11 mouse cellular contexts compared by ENCODE assay signal in the genomic region with DNA sequence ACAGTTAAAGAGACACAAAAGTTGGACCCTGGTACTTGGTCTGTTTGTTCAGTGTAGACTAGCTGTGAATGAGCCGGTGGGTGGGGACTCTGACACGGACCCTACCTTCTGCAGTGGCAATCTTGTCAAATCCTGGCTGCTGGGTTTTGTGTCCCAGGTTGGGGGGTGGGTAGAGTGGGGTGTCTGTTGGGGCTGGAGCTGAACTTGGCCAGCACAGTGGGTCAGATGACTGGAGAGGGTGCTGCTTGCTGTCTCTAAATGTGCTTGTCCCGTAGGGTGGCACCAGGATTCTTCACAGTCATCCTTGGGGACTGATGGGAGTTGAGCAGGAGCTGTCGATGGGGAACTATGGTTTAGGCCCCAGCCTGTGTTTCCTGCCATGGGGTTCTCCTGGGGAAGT. TPM values are rescaled to one million over a fixed set of nuclear protein-coding genes. Genes with fewer than 3 reads are reported as not detected.
A peak's percentile ranks its signal among the peaks of the same experiment; 100 is the strongest.
DNase-seq lines count a peak whose midpoint lies in the region; ATAC-seq lines count a peak whose summit lies in the region.
"Had no signal": no experiment of that assay in that cellular context is flagged by ENCODE, and none has a peak within 500 bp of the region (broad histone marks: within the 10 kb centered on the region; RNA-seq: fewer than 3 reads in every experiment).

No protein-coding gene starts in this region.

- no peak overlapping the region for H3K27ac ChIP-seq in kidney, embryonic 15.5 days
- H3K27ac ChIP-seq in kidney, embryonic 16.5 days (ENCODE audit: low read length) = no peak overlapping the region
- no peak overlapping the region for H3K27ac ChIP-seq in brown adipose tissue, adult 24 weeks (replicated peaks; ENCODE audit: low read depth, low read length)
- H3K27ac ChIP-seq in heart, embryonic 16.5 days (ENCODE audit: low read length) = peak overlapping the region; percentile 80
- peak overlapping the region; percentile 99 for H3K27ac ChIP-seq in liver, embryonic 15.5 days (replicated peaks)

- ATAC-seq in kidney, embryonic 15.5 days (replicated peaks; ENCODE audit: low FRiP score) = no peak
- no peak for ATAC-seq in kidney, embryonic 16.5 days (ENCODE audit: low FRiP score, low TSS enrichment)
- no peak for ATAC-seq in heart, embryonic 16.5 days (replicated peaks; ENCODE audit: extremely low read depth, insufficient read depth, low FRiP score)
- ATAC-seq in liver, embryonic 15.5 days (ENCODE audit: insufficient read depth) = no peak

- no peak for DNase-seq in left cerebral cortex, postnatal 4 days
- DNase-seq in thymus, postnatal 25 days = no peak
- DNase-seq in gastrocnemius, postnatal 14 days = no peak
- DNase-seq: kidney, adult 8-10 months; lung, postnatal 4 days; right cerebral cortex, postnatal 4 days had no signal

- WGBS in kidney, embryonic 15.5 days = 83% methylated on average over 4 of the region's 4 CpGs
- WGBS in kidney, embryonic 16.5 days = 82% methylated on average over 4 of the region's 4 CpGs
- WGBS in heart, embryonic 16.5 days = 36% methylated on average over 4 of the region's 4 CpGs
- 22% methylated on average over 4 of the region's 4 CpGs for WGBS in liver, embryonic 15.5 days (ENCODE audit: insufficient replicate concordance)

- H3K36me3 ChIP-seq in kidney, embryonic 15.5 days = peaks cover 21% of the 10 kb centered on the region; the same call in 1 of the 2 replicates
- H3K36me3 ChIP-seq in kidney, embryonic 16.5 days (ENCODE audit: insufficient read depth, low read length) = peaks cover 5% of the 10 kb centered on the region; the same call in 1 of the 2 replicates
- H3K36me3 ChIP-seq in heart, embryonic 16.5 days (ENCODE audit: control insufficient read depth, insufficient read depth) = peaks cover 27% of the 10 kb centered on the region; the same call in 1 of the 2 replicates
- H3K36me3 ChIP-seq in liver, embryonic 15.5 days (replicated peaks) = peaks cover 67% of the 10 kb centered on the region

- H3K4me2 ChIP-seq in kidney, embryonic 15.5 days = peak overlapping the region; percentile 91; the same call in 1 of the 2 replicates
- H3K4me2 ChIP-seq in kidney, embryonic 16.5 days (replicated peaks; ENCODE audit: low read depth, low read length) = no peak overlapping the region
- peak overlapping the region; percentile 91 for H3K4me2 ChIP-seq in heart, embryonic 16.5 days (ENCODE audit: low read depth, low read length)
- H3K4me2 ChIP-seq in liver, embryonic 15.5 days = peak overlapping the region; percentile 93

- peaks cover 79% of the 10 kb centered on the region for H3K4me1 ChIP-seq in kidney, embryonic 15.5 days
- H3K4me1 ChIP-seq in kidney, embryonic 16.5 days (ENCODE audit: insufficient read depth, low read length) = peaks cover 52% of the 10 kb centered on the region
- peaks cover 42% of the 10 kb centered on the region for H3K4me1 ChIP-seq in brown adipose tissue, adult 24 weeks (ENCODE audit: control insufficient read depth, insufficient read depth, insufficient read length, low read length)
- H3K4me1 ChIP-seq in heart, embryonic 16.5 days (ENCODE audit: control insufficient read depth, insufficient read depth, low read length) = peaks cover 73% of the 10 kb centered on the region
- H3K4me1 ChIP-seq in liver, embryonic 15.5 days (replicated peaks) = peaks cover 80% of the 10 kb centered on the region

- peaks cover 13% of the 10 kb centered on the region for H3K27me3 ChIP-seq in kidney, embryonic 15.5 days
- H3K27me3 ChIP-seq in kidney, embryonic 16.5 days (ENCODE audit: insufficient read depth, low read length) = peaks cover 9% of the 10 kb centered on the region; the same call in 1 of the 2 replicates
- H3K27me3 ChIP-seq in heart, embryonic 16.5 days (ENCODE audit: control insufficient read depth, insufficient read depth, low read length) = no peaks in the 10 kb centered on the region
- H3K27me3 ChIP-seq in liver, embryonic 15.5 days = no peaks in the 10 kb centered on the region

- H3K9ac ChIP-seq in kidney, embryonic 15.5 days = 0 out of 2 replicates have a peak overlapping the region, but pooled peaks have one; percentile 75
- no peak overlapping the region for H3K9ac ChIP-seq in kidney, embryonic 16.5 days (replicated peaks; ENCODE audit: low read length)
- peak overlapping the region; percentile 82 for H3K9ac ChIP-seq in heart, embryonic 16.5 days (ENCODE audit: low read length)
- H3K9ac ChIP-seq in liver, embryonic 15.5 days = peak overlapping the region; percentile 94

- intact Hi-C loops in left cerebral cortex, postnatal 4 days (cut with DNase I) = no loop called here
- intact Hi-C loops in gastrocnemius, postnatal 14 days (cut with DNase I; ENCODE audit: low total_unique reads) = no loop called here

- H3K9me3 ChIP-seq in kidney, embryonic 15.5 days (replicated peaks) = no peaks in the 10 kb centered on the region
- H3K9me3 ChIP-seq in kidney, embryonic 16.5 days (ENCODE audit: low read length) = no peaks in the 10 kb centered on the region
- no peaks in the 10 kb centered on the region for H3K9me3 ChIP-seq in heart, embryonic 16.5 days (replicated peaks; ENCODE audit: control insufficient read depth, low read length)
- no peaks in the 10 kb centered on the region for H3K9me3 ChIP-seq in liver, embryonic 15.5 days (replicated peaks)

- H3K4me3 ChIP-seq in kidney, embryonic 15.5 days (replicated peaks) = peak overlapping the region; percentile 88
- H3K4me3 ChIP-seq in kidney, embryonic 16.5 days (ENCODE audit: low read length) = no peak overlapping the region
- peak overlapping the region; percentile 75; the same call in 1 of the 2 replicates for H3K4me3 ChIP-seq in brown adipose tissue, adult 24 weeks (ENCODE audit: insufficient read depth, low read depth, low read length)
- H3K4me3 ChIP-seq in heart, embryonic 16.5 days (ENCODE audit: low read length) = peak overlapping the region; percentile 91
- peak overlapping the region; percentile 91 for H3K4me3 ChIP-seq in liver, embryonic 15.5 days (replicated peaks)

RNA-seq across cellular contexts. Expression of a gene that starts 3.7 kb away (rescaled TPM):
- 32.1 and 37.3 TPM in 2 replicates for polyA plus RNA-seq in kidney, embryonic 15.5 days (2015; fragmentation: Nextera tagmentation; extraction: Ambion mirVana)
- 35.4 and 37.0 TPM in 2 replicates for polyA plus RNA-seq in kidney, embryonic 16.5 days (2015; fragmentation: Nextera tagmentation; extraction: Ambion mirVana)
- 13.5 and 14.5 TPM in 2 replicates for polyA plus RNA-seq in brown adipose tissue, adult 24 weeks (2012; ENCODE audit: insufficient read depth, insufficient read length, missing spikeins)
- polyA plus RNA-seq in heart, embryonic 16.5 days (2015; fragmentation: Nextera tagmentation; extraction: Ambion mirVana) = 130 and 146 TPM in 2 replicates
- polyA plus RNA-seq in liver, embryonic 15.5 days (2015; fragmentation: Nextera tagmentation; extraction: Ambion mirVana) = 315 and 352 TPM in 2 replicates
- total RNA-seq in left cerebral cortex, postnatal 4 days (2021) = 1 to 10 TPM; 7.5 to 8.1 TPM
- 100 to 1,000 TPM; 132 to 175 TPM for total RNA-seq in gastrocnemius, postnatal 14 days (2021)

RNA-seq across cellular contexts. Expression of a gene that starts 24.0 kb away (rescaled TPM):
- 138 and 145 TPM in 2 replicates for polyA plus RNA-seq in kidney, embryonic 15.5 days (2015; fragmentation: Nextera tagmentation; extraction: Ambion mirVana)
- polyA plus RNA-seq in kidney, embryonic 16.5 days (2015; fragmentation: Nextera tagmentation; extraction: Ambion mirVana) = 143 and 146 TPM in 2 replicates
- polyA plus RNA-seq in brown adipose tissue, adult 24 weeks (2012; ENCODE audit: insufficient read depth, insufficient read length, missing spikeins) = 25.9 and 34.4 TPM in 2 replicates
- 95.8 and 103 TPM in 2 replicates for polyA plus RNA-seq in heart, embryonic 16.5 days (2015; fragmentation: Nextera tagmentation; extraction: Ambion mirVana)
- 64.0 and 64.7 TPM in 2 replicates for polyA plus RNA-seq in liver, embryonic 15.5 days (2015; fragmentation: Nextera tagmentation; extraction: Ambion mirVana)
- 10 to 100 TPM; 85.7 to 98.0 TPM for total RNA-seq in left cerebral cortex, postnatal 4 days (2021)
- 10 to 100 TPM; 20.0 to 23.6 TPM for total RNA-seq in gastrocnemius, postnatal 14 days (2021)

RNA-seq across cellular contexts. Expression of a gene that starts 46.5 kb away (rescaled TPM):
- 0.08 and 0.09 TPM in 2 replicates for polyA plus RNA-seq in kidney, embryonic 15.5 days (2015; fragmentation: Nextera tagmentation; extraction: Ambion mirVana)
- polyA plus RNA-seq in kidney, embryonic 16.5 days (2015; fragmentation: Nextera tagmentation; extraction: Ambion mirVana) = 0.05 and 0.23 TPM in 2 replicates
- not detected in 2 replicates for polyA plus RNA-seq in brown adipose tissue, adult 24 weeks (2012; ENCODE audit: insufficient read depth, insufficient read length, missing spikeins)
- polyA plus RNA-seq in heart, embryonic 16.5 days (2015; fragmentation: Nextera tagmentation; extraction: Ambion mirVana) = 0.69 and 1.6 TPM in 2 replicates
- polyA plus RNA-seq in liver, embryonic 15.5 days (2015; fragmentation: Nextera tagmentation; extraction: Ambion mirVana) = 0.03 TPM in 1 of 2 replicates, not detected in the other
- under 1 TPM; 0.44 to 0.74 TPM for total RNA-seq in left cerebral cortex, postnatal 4 days (2021)
- under 1 TPM in 1 of 2 experiments, not detected in 1; 0.11 TPM for total RNA-seq in gastrocnemius, postnatal 14 days (2021)

Comparison
In these comparisons a context has a peak if more than half of its experiments do, and no peak if none do; other contexts are left out.
1. H3K27ac ChIP-seq: peak in heart, embryonic 16.5 days (single experiment) and liver, embryonic 15.5 days (single experiment); none in kidney, embryonic 15.5 days (single experiment), kidney, embryonic 16.5 days (single experiment) and brown adipose tissue, adult 24 weeks (single experiment).